23 mouse cellular contexts compared by ENCODE assay signal in genomic region chr16:90121799-90122198, GRCm38 (mm10). TPM values are rescaled to one million over a fixed set of nuclear protein-coding genes. Genes with fewer than 3 reads are reported as not detected.
DNase-seq lines count a peak whose midpoint lies in the region; ATAC-seq and TF ChIP-seq lines count a peak whose summit lies in the region.
"Had no signal": no experiment of that assay in that cellular context is flagged by ENCODE, and none has a peak within 500 bp of the region (broad histone marks: within the 10 kb centered on the region; RNA-seq: fewer than 3 reads in every experiment).

No protein-coding gene starts in this region.

- H3K27me3 ChIP-seq in cerebellum, adult 2 months (ENCODE audit: control insufficient read depth, insufficient read depth, low read length) = no peaks in the 10 kb centered on the region
- no peaks in the 10 kb centered on the region for H3K27me3 ChIP-seq in heart, postnatal 0 days (ENCODE audit: control insufficient read depth, insufficient read depth, low read length)
- H3K27me3 ChIP-seq: lung, embryonic 15.5 days had no signal

- peak; percentile 89 for DNase-seq in heart, adult 11 months
- no peak for DNase-seq in heart, adult 8-10 months (ENCODE audit: low spot score)
- DNase-seq in cerebellum, adult 2 months = peak; percentile 74 to 80
- peak; percentile 58 to 69 for DNase-seq in cerebellum, postnatal 36 days
- DNase-seq in heart, postnatal 0 days (ENCODE audit: low spot score) = peak; percentile 57
- no peak for DNase-seq in c-Kit-positive CD71-positive TER-119-positive erythroid progenitor cells, embryonic 14.5 days (ENCODE audit: low spot score)
- DNase-seq in kidney, adult 9 months = no peak
- no peak for DNase-seq in urinary bladder, postnatal 25 days (ENCODE audit: low spot score)
- DNase-seq: adrenal gland, postnatal 36 days; embryo, embryonic 11 days; gastrocnemius, postnatal 36 days; kidney, adult 2 months; kidney, postnatal 14 days; layer of hippocampus, adult 9-11 months; retina, postnatal 1 day had no signal

- H3K4me1 ChIP-seq in cerebellum, adult 2 months (ENCODE audit: control insufficient read depth, insufficient read depth, low read length) = peaks cover 30% of the 10 kb centered on the region
- H3K4me1 ChIP-seq in heart, postnatal 0 days (ENCODE audit: control insufficient read depth, insufficient read depth) = 0 out of 2 replicates have a peak, but pooled peaks cover 2% of the 10 kb centered on the region
- H3K4me1 ChIP-seq: midbrain, embryonic 12.5 days had no signal

- ATAC-seq in heart, postnatal 0 days (ENCODE audit: insufficient read depth, low read depth) = peak; percentile 79
- ATAC-seq: forebrain, embryonic 16.5 days; hindbrain, postnatal 0 days had no signal

- no peak overlapping the region for H3K9ac ChIP-seq in heart, postnatal 0 days (replicated peaks; ENCODE audit: low read depth, low read length)
- H3K9ac ChIP-seq: liver, embryonic 14.5 days; lung, embryonic 15.5 days; midbrain, embryonic 12.5 days had no signal

- peaks cover 4% of the 10 kb centered on the region for H3K9me3 ChIP-seq in heart, postnatal 0 days (replicated peaks; ENCODE audit: control insufficient read depth, low read length)
- H3K9me3 ChIP-seq: lung, embryonic 15.5 days had no signal

- no peak for TF ChIP-seq POLR2A in cerebellum, adult 2 months (IDR thresholded peaks at IDR 0.05; ENCODE audit: borderline replicate concordance, insufficient read depth, low read length)

- no peak for TF ChIP-seq CTCF in cerebellum, adult 2 months (IDR thresholded peaks at IDR 0.05; ENCODE audit: borderline replicate concordance, insufficient read depth, low read depth, low read length)
- TF ChIP-seq CTCF in heart, postnatal 0 days (IDR thresholded peaks at IDR 0.05; ENCODE audit: low read depth) = no peak

- H3K27ac ChIP-seq in cerebellum, adult 2 months (ENCODE audit: insufficient read depth, low read length) = peak overlapping the region; percentile 8; the same call in 1 of the 2 replicates
- no peak overlapping the region for H3K27ac ChIP-seq in heart, postnatal 0 days (ENCODE audit: low read depth)
- H3K27ac ChIP-seq: hindbrain, embryonic 10.5 days; hindbrain, postnatal 0 days; liver, embryonic 14.5 days; lung, embryonic 15.5 days; macrophage; midbrain, embryonic 12.5 days; stomach, postnatal 0 days had no signal

- no peaks in the 10 kb centered on the region for H3K36me3 ChIP-seq in heart, postnatal 0 days (replicated peaks; ENCODE audit: control insufficient read depth, insufficient read depth, low read length)
- H3K36me3 ChIP-seq: lung, embryonic 15.5 days; midbrain, embryonic 12.5 days had no signal

- H3K4me3 ChIP-seq in cerebellum, adult 2 months (replicated peaks; ENCODE audit: insufficient read depth, low read depth, low read length) = no peak overlapping the region
- no peak overlapping the region for H3K4me3 ChIP-seq in heart, postnatal 0 days (ENCODE audit: low read depth, low read length)
- H3K4me3 ChIP-seq: hindbrain, embryonic 10.5 days; lung, embryonic 15.5 days; midbrain, embryonic 12.5 days had no signal

- 18% methylated on average over 13 of the region's 13 CpGs for WGBS in cerebellum, adult 2 months
- WGBS in heart, postnatal 0 days = 41% methylated on average over 13 of the region's 13 CpGs

- no peak for TF ChIP-seq EP300 in heart, postnatal 0 days (IDR thresholded peaks at IDR 0.05; ENCODE audit: low read depth)

- H3K4me2 ChIP-seq in heart, postnatal 0 days (ENCODE audit: low read depth, low read length) = peak overlapping the region; percentile 8; the same call in 1 of the 2 replicates
- H3K4me2 ChIP-seq: lung, embryonic 15.5 days; midbrain, embryonic 12.5 days had no signal

RNA-seq across cellular contexts. Expression of gene Tiam1, which starts 21.8 kb away (rescaled TPM):
- 1 to 10 TPM; 4.7 to 7.3 (median 6.7) TPM for total RNA-seq in heart, adult 8-10 months (2022)
- polyA plus RNA-seq in cerebellum, adult 2 months (2012; rRNA removed) = 73.6 and 88.5 TPM in 2 replicates
- total RNA-seq in heart, postnatal 0 days (2014; rRNA removed; ENCODE audit: low replicate concordance) = 2.6 and 5.7 TPM in 2 replicates
- polyA plus RNA-seq in heart, postnatal 0 days (2015; fragmentation: Nextera tagmentation; extraction: Ambion mirVana) = 3.6 and 5.5 TPM in 2 replicates

Comparison
In these comparisons a context has a peak if more than half of its experiments do, and no peak if none do; other contexts are left out.
1. DNase-seq: peak in heart, adult 11 months (single experiment), cerebellum, adult 2 months (2 of 2), cerebellum, postnatal 36 days (2 of 2) and heart, postnatal 0 days (single experiment); none in heart, adult 8-10 months (single experiment), c-Kit-positive CD71-positive TER-119-positive erythroid progenitor cells, embryonic 14.5 days (single experiment), kidney, adult 9 months (single experiment) and urinary bladder, postnatal 25 days (single experiment).